ENCODE assay signal across 8 mouse cellular contexts in genomic region chr11:48787455-48788211, GRCm38 (mm10). TPM values are rescaled to one million over a fixed set of nuclear protein-coding genes. Genes with fewer than 3 reads are reported as not detected.
A peak's percentile ranks its signal among the peaks of the same experiment; 100 is the strongest.
DNase-seq lines count a peak whose midpoint lies in the region; ATAC-seq and TF ChIP-seq lines count a peak whose summit lies in the region.

No protein-coding gene starts in this region.

- 46% methylated on average over 10 of the region's 10 CpGs for WGBS in heart, embryonic 12.5 days
- WGBS in kidney, postnatal 0 days: 43% methylated on average over 10 of the region's 10 CpGs

- peaks cover 4% of the 10 kb centered on the region; the same call in 1 of the 2 replicates for H3K4me1 ChIP-seq in heart, embryonic 12.5 days (replicated peaks)
- no peaks in the 10 kb centered on the region; the same call in 1 of the 2 replicates for H3K4me1 ChIP-seq in kidney, postnatal 0 days (replicated peaks; ENCODE audit: insufficient read depth, low read length)

- no peaks in the 10 kb centered on the region for H3K9me3 ChIP-seq in heart, embryonic 12.5 days (replicated peaks)
- H3K9me3 ChIP-seq in kidney, postnatal 0 days (replicated peaks; ENCODE audit: low read length): no peaks in the 10 kb centered on the region

- ATAC-seq in cerebellum, adult (ENCODE audit: insufficient number of reproducible peaks, low FRiP score, low TSS enrichment): no peak
- ATAC-seq in heart, embryonic 12.5 days (ENCODE audit: insufficient number of reproducible peaks, low FRiP score): peak; percentile 69
- ATAC-seq in kidney, postnatal 0 days (replicated peaks; ENCODE audit: low FRiP score, low read depth): 0 out of 2 replicates have a peak, but pooled peaks have one; percentile 50

- TF ChIP-seq POLR2A in brain, embryonic 14.5 days (IDR thresholded peaks at IDR 0.05; ENCODE audit: borderline replicate concordance, extremely low read depth, insufficient read depth, insufficient read length, poor library complexity, severe bottlenecking): no peak

- intact Hi-C loops in left cerebral cortex, adult 2 months (cut with DNase I): loop anchor here (2.0 kb wide), 1 partner anchor 765 kb away; no protein-coding TSS in a partner anchor

- H3K27ac ChIP-seq in heart, embryonic 12.5 days (ENCODE audit: poor library complexity, severe bottlenecking): no peak overlapping the region
- H3K27ac ChIP-seq in kidney, postnatal 0 days: no peak overlapping the region
- no peak overlapping the region for H3K27ac ChIP-seq in left cerebral cortex, adult 2 months

- no peak for TF ChIP-seq CTCF in brain, embryonic 14.5 days (IDR thresholded peaks at IDR 0.05; ENCODE audit: borderline replicate concordance, extremely low read depth, insufficient read depth, insufficient read length)
- TF ChIP-seq CTCF in kidney, postnatal 0 days (IDR thresholded peaks at IDR 0.05; ENCODE audit: low read depth): no peak
- TF ChIP-seq CTCF in left cerebral cortex, adult 2 months (IDR thresholded peaks at IDR 0.05): no peak

- H3K36me3 ChIP-seq in heart, embryonic 12.5 days: no peaks in the 10 kb centered on the region
- H3K36me3 ChIP-seq in kidney, postnatal 0 days (ENCODE audit: insufficient read depth, low read length): no peaks in the 10 kb centered on the region

- H3K4me3 ChIP-seq in heart, embryonic 12.5 days: peak overlapping the region; percentile 44; the same call in 1 of the 2 replicates
- peak overlapping the region; percentile 27; the same call in 1 of the 2 replicates for H3K4me3 ChIP-seq in kidney, postnatal 0 days (replicated peaks; ENCODE audit: low read depth, low read length)
- H3K4me3 ChIP-seq in left cerebral cortex, adult 2 months: no peak overlapping the region

- DNase-seq in cerebellum, postnatal 10 days: peak; percentile 67 to 70
- DNase-seq in brain, embryonic 14.5 days (ENCODE audit: low read depth): peak; percentile 77
- peak; percentile 80 for DNase-seq in kidney, postnatal 0 days (ENCODE audit: low spot score)
- peak; percentile 85 for DNase-seq in lung, postnatal 36 days
- DNase-seq in spleen, postnatal 14 days (ENCODE audit: low spot score in 2 of 2): peak; percentile 29 to 53
- DNase-seq in left cerebral cortex, adult 2 months (ENCODE audit: extremely low spot score in 1 of 2, low spot score in 2 of 2): no peak

- peak overlapping the region; percentile 60 for H3K4me2 ChIP-seq in heart, embryonic 12.5 days
- peak overlapping the region; percentile 55 for H3K4me2 ChIP-seq in kidney, postnatal 0 days (ENCODE audit: low read length)

- no peak overlapping the region for H3K9ac ChIP-seq in heart, embryonic 12.5 days
- H3K9ac ChIP-seq in kidney, postnatal 0 days (ENCODE audit: low read depth, low read length): no peak overlapping the region

- H3K27me3 ChIP-seq in heart, embryonic 12.5 days (replicated peaks): no peaks in the 10 kb centered on the region
- no peaks in the 10 kb centered on the region for H3K27me3 ChIP-seq in kidney, postnatal 0 days (ENCODE audit: insufficient read depth, low read length)

RNA-seq across cellular contexts. Expression of gene Rack1, which starts 12.5 kb away (rescaled TPM):
- polyA plus RNA-seq in brain, embryonic 14.5 days (2012; rRNA removed): 1,339 and 1,725 TPM in 2 replicates
- polyA plus RNA-seq in heart, embryonic 12.5 days (2016; fragmentation: Nextera tagmentation; extraction: Ambion mirVana): 397 and 428 TPM in 2 replicates
- polyA plus RNA-seq in kidney, postnatal 0 days (2015; fragmentation: Nextera tagmentation; extraction: Ambion mirVana): 732 and 795 TPM in 2 replicates
- total RNA-seq in left cerebral cortex, adult 2 months (2021): 100 to 1,000 TPM; 218 to 220 TPM

RNA-seq across cellular contexts. Expression of gene Trim41, which starts 29.5 kb away (rescaled TPM):
- 39.3 and 44.2 TPM in 2 replicates for polyA plus RNA-seq in brain, embryonic 14.5 days (2012; rRNA removed)
- 4.3 and 4.4 TPM in 2 replicates for polyA plus RNA-seq in heart, embryonic 12.5 days (2016; fragmentation: Nextera tagmentation; extraction: Ambion mirVana)
- polyA plus RNA-seq in kidney, postnatal 0 days (2015; fragmentation: Nextera tagmentation; extraction: Ambion mirVana): 5.2 and 5.3 TPM in 2 replicates
- total RNA-seq in left cerebral cortex, adult 2 months (2021): 10 to 100 TPM; 61.7 to 67.7 TPM

RNA-seq across cellular contexts. Expression of gene Trim7, which starts 38.3 kb away (rescaled TPM):
- polyA plus RNA-seq in brain, embryonic 14.5 days (2012; rRNA removed): 2.6 and 2.8 TPM in 2 replicates
- 0.39 and 0.52 TPM in 2 replicates for polyA plus RNA-seq in heart, embryonic 12.5 days (2016; fragmentation: Nextera tagmentation; extraction: Ambion mirVana)
- 10.2 and 10.5 TPM in 2 replicates for polyA plus RNA-seq in kidney, postnatal 0 days (2015; fragmentation: Nextera tagmentation; extraction: Ambion mirVana)
- 1 to 10 TPM; 2.4 to 3.3 TPM for total RNA-seq in left cerebral cortex, adult 2 months (2021)

RNA-seq across cellular contexts. Expression of gene Gm12184, which starts 38.8 kb away (rescaled TPM):
- 34.5 and 47.1 TPM in 2 replicates for polyA plus RNA-seq in brain, embryonic 14.5 days (2012; rRNA removed)
- polyA plus RNA-seq in heart, embryonic 12.5 days (2016; fragmentation: Nextera tagmentation; extraction: Ambion mirVana): 3.3 and 5.3 TPM in 2 replicates
- polyA plus RNA-seq in kidney, postnatal 0 days (2015; fragmentation: Nextera tagmentation; extraction: Ambion mirVana): 4.4 and 10.3 TPM in 2 replicates
- 1 to 10 TPM; 1.1 to 2.6 TPM for total RNA-seq in left cerebral cortex, adult 2 months (2021)

Comparison
In these comparisons a context has a peak if more than half of its experiments do, and no peak if none do; other contexts are left out.
1. DNase-seq: peak in cerebellum, postnatal 10 days (2 of 2), brain, embryonic 14.5 days (single experiment), kidney, postnatal 0 days (single experiment), lung, postnatal 36 days (single experiment) and spleen, postnatal 14 days (2 of 2); none in left cerebral cortex, adult 2 months (0 of 2).